Mouse (Mus musculus): ENCODE measurements around the gene Lpp. TPM values are rescaled to one million over a fixed set of nuclear protein-coding genes. Genes with fewer than 3 reads are reported as not detected.
A peak's percentile ranks its signal among the peaks of the same experiment; 100 is the strongest.

Gene Lpp
- polyA plus RNA-seq, 1 experiment from 2014 or later = 11.5 TPM

- WGBS = 87% methylated on average over 1 of the region's 1 CpGs
- H3K4me2 ChIP-seq = no peak overlapping the region
- H3K27ac ChIP-seq (replicated peaks) = no peak overlapping the region
- H3K27me3 ChIP-seq = no peaks in the 10 kb centered on the region
- no peak overlapping the region for H3K4me3 ChIP-seq
- no peaks in the 10 kb centered on the region for H3K36me3 ChIP-seq
- no peaks in the 10 kb centered on the region for H3K9me3 ChIP-seq
- ATAC-seq (ENCODE audit: low FRiP score, low read depth) = no peak
- no peaks in the 10 kb centered on the region for H3K4me1 ChIP-seq (replicated peaks)
- H3K9ac ChIP-seq = no peak overlapping the region
Measured at GRCm38 (mm10) chr16:24839018-24839417, 445.7 kb downstream of the Lpp start.

DNA sequence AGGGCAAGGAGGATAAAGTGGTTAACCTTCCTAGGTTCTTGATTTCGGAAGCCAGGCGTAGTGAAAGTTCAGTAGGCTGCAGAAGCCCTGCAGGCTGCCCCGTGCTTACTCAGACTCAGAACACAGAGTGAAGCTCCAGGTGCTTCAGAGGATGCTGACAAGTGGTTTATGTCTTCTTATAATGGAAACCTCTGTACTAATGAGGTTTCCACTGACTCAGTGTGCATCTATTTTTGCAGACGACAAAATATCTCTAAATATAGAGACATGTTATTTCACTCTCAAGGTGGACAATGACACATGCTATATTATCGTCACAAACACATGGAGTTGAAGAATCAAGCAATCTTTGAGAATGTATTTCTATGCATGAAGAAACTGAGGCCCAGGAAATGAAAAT, 446.8 kb downstream of the Lpp start:
- WGBS = 91% methylated on average over 5 of the region's 5 CpGs
- Histone ChIP-seq H3K27ac (replicated peaks) (no peak overlapping the region), H3K4me3 (no peak overlapping the region), H3K9me3 (no peaks in the 10 kb centered on the region), H3K27me3 (no peaks in the 10 kb centered on the region), H3K9ac (no peak overlapping the region), H3K36me3 (no peaks in the 10 kb centered on the region), H3K4me1 (replicated peaks) (no peaks in the 10 kb centered on the region), H3K4me2 (no peak overlapping the region)
- no peak for ATAC-seq (ENCODE audit: low FRiP score, low read depth)

DNA sequence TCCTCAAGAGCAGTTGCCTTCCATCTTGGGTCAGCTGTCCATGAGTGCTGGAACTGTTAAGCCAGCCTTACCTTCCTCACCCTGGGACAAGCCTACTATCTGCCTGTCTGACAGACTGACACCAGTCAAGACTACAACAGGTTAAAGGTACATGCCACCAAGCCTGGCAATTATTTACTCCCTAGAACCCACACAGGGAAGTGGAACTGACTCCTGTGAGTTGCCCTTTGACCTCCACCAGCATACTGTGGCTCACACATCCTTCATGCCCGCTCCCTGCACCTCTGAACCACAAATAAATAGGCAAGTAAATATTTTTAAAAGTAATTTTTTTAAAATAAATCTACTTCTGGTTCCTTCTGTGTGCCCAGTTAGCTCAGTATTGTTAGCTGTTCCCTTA, 452.8 kb downstream of the Lpp start:
- no peak overlapping the region for H3K9ac ChIP-seq
- H3K27me3 ChIP-seq = no peaks in the 10 kb centered on the region
- no peaks in the 10 kb centered on the region for H3K4me1 ChIP-seq (replicated peaks)
- ATAC-seq (ENCODE audit: low FRiP score, low read depth) = no peak
- H3K27ac ChIP-seq (replicated peaks) = no peak overlapping the region
- H3K9me3 ChIP-seq = no peaks in the 10 kb centered on the region
- H3K4me3 ChIP-seq = no peak overlapping the region
- 90% methylated on average over 1 of the region's 1 CpGs for WGBS
- H3K36me3 ChIP-seq = no peaks in the 10 kb centered on the region
- H3K4me2 ChIP-seq = no peak overlapping the region

DNA sequence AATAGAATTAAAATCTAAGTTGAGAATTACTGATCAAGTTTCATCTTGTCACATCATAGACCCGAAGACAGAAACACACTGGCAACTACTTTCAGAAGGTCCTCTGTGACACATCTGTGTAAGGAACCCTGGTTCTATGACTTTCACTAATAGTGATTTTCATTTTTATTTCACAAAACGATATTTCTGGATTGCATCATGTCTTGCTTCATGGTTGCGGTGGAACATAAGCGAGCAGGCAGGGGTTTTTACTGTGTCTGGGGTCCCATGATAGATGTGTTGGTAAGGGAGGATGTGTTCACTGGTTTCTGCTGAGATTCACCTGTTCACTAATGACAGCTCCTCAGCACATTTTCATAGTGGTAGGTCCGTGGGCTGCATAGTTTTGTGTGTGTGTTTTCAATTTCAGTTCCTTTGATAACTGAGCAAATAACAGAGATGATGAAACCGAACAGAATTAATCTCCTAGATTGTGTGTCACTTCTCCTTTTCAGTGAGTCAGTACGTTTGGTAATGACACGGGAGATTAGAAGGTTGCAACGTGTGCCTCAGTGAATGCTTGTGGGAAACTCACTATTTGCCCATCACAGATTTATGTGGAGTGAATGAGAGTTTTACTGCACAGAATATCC, 466.3 kb downstream of the Lpp start:
- no peak overlapping the region for H3K4me2 ChIP-seq
- WGBS = 87% methylated on average over 9 of the region's 9 CpGs
- no peaks in the 10 kb centered on the region for H3K27me3 ChIP-seq
- H3K9me3 ChIP-seq = no peaks in the 10 kb centered on the region
- no peak overlapping the region for H3K9ac ChIP-seq
- no peaks in the 10 kb centered on the region for H3K4me1 ChIP-seq (replicated peaks)
- no peaks in the 10 kb centered on the region for H3K36me3 ChIP-seq
- no peak overlapping the region for H3K4me3 ChIP-seq
- ATAC-seq (ENCODE audit: low FRiP score, low read depth) = no peak
- no peak overlapping the region for H3K27ac ChIP-seq (replicated peaks)

- WGBS = 84% methylated on average over 7 of the region's 7 CpGs
- no peak overlapping the region for H3K9ac ChIP-seq
- no peaks in the 10 kb centered on the region for H3K27me3 ChIP-seq
- no peak overlapping the region for H3K4me3 ChIP-seq
- no peak overlapping the region for H3K27ac ChIP-seq (replicated peaks)
- H3K36me3 ChIP-seq = no peaks in the 10 kb centered on the region
- no peak for ATAC-seq (ENCODE audit: low FRiP score, low read depth)
- H3K4me2 ChIP-seq = no peak overlapping the region
- H3K4me1 ChIP-seq (replicated peaks) = no peaks in the 10 kb centered on the region
- H3K9me3 ChIP-seq = no peaks in the 10 kb centered on the region
Measured at GRCm38 (mm10) chr16:24860445-24860844, 467.1 kb downstream of the Lpp start.

GRCm38 (mm10) chr16:24861374-24861773, 468.1 kb downstream of the Lpp start:
- H3K36me3 ChIP-seq = no peaks in the 10 kb centered on the region
- no peaks in the 10 kb centered on the region for H3K4me1 ChIP-seq (replicated peaks)
- WGBS = 93% methylated on average over 5 of the region's 5 CpGs
- H3K9ac ChIP-seq = no peak overlapping the region
- no peaks in the 10 kb centered on the region for H3K27me3 ChIP-seq
- H3K9me3 ChIP-seq = no peaks in the 10 kb centered on the region
- H3K27ac ChIP-seq (replicated peaks) = no peak overlapping the region
- ATAC-seq (ENCODE audit: low FRiP score, low read depth) = no peak
- H3K4me3 ChIP-seq = no peak overlapping the region
- no peak overlapping the region for H3K4me2 ChIP-seq

DNA sequence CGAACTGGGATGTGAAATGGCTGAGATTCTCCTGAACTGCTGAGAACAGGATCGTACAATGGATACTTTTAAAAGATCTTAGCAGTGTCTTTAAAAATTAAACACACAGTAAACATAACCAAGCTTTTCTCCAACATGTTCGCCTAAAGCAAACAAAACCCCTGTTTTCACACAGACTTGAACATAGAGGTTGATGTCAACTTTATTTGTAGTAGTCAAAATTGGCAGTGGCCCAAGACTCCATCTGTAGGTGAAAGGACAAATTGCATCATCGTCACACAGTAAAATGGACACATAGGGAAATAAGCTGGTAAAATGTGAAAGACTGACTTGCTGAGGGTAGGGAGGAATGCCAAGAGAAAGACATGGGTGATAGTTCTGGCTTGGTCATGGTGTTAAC, 480.9 kb downstream of the Lpp start:
- Histone ChIP-seq H3K36me3 (no peaks in the 10 kb centered on the region), H3K9me3 (peaks cover 5% of the 10 kb centered on the region; the same call in 1 of the 2 replicates), H3K9ac (no peak overlapping the region), H3K4me2 (no peak overlapping the region), H3K27ac (replicated peaks) (no peak overlapping the region), H3K27me3 (no peaks in the 10 kb centered on the region), H3K4me1 (replicated peaks) (no peaks in the 10 kb centered on the region), H3K4me3 (no peak overlapping the region)
- ATAC-seq (ENCODE audit: low FRiP score, low read depth) = no peak
- 73% methylated on average over 4 of the region's 4 CpGs for WGBS

- WGBS = 14% methylated on average over 1 of the region's 1 CpGs
- Histone ChIP-seq H3K27me3 (no peaks in the 10 kb centered on the region), H3K4me3 (no peak overlapping the region), H3K27ac (replicated peaks) (no peak overlapping the region), H3K4me2 (no peak overlapping the region), H3K9me3 (peaks cover 5% of the 10 kb centered on the region; the same call in 1 of the 2 replicates), H3K9ac (no peak overlapping the region), H3K4me1 (replicated peaks) (no peaks in the 10 kb centered on the region; the same call in 1 of the 2 replicates), H3K36me3 (no peaks in the 10 kb centered on the region)
- ATAC-seq (ENCODE audit: low FRiP score, low read depth) = no peak
Measured at GRCm38 (mm10) chr16:24875661-24876060, 482.4 kb downstream of the Lpp start.

GRCm38 (mm10) chr16:24878977-24879376, 485.7 kb downstream of the Lpp start:
- no peaks in the 10 kb centered on the region for H3K27me3 ChIP-seq
- H3K9ac ChIP-seq = no peak overlapping the region
- no peak overlapping the region for H3K4me3 ChIP-seq
- no peaks in the 10 kb centered on the region; the same call in 1 of the 2 replicates for H3K4me1 ChIP-seq (replicated peaks)
- no peak overlapping the region for H3K4me2 ChIP-seq
- H3K27ac ChIP-seq (replicated peaks) = no peak overlapping the region
- WGBS = 86% methylated on average over 4 of the region's 4 CpGs
- ATAC-seq (ENCODE audit: low FRiP score, low read depth) = no peak
- no peaks in the 10 kb centered on the region for H3K36me3 ChIP-seq
- no peaks in the 10 kb centered on the region for H3K9me3 ChIP-seq

DNA sequence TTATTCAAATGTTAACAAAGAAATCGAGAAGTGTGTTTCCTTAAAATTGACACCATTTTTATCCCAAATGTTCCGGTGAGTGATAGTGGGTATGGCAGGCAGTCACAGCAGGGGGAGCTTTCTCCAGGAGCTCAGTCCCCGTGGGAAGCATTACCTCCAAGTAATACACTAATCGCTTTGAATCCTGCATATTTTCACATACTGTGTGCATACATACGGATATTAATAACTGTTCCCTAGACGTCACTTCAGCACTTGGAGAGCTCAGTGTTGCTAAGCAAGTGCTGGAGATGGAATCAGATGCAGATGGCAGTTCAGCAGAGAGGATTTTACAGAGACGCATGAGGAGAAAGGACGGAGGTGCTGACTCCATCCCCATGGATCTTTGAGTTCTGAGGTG, 487.4 kb downstream of the Lpp start:
- H3K4me2 ChIP-seq = no peak overlapping the region
- 36% methylated on average over 8 of the region's 8 CpGs for WGBS

GRCm38 (mm10) chr16:24881981-24882775, 488.9 kb downstream of the Lpp start:
- Histone ChIP-seq H3K36me3 (no peaks in the 10 kb centered on the region), H3K9ac (no peak overlapping the region), H3K27ac (replicated peaks) (no peak overlapping the region), H3K4me1 (replicated peaks) (no peaks in the 10 kb centered on the region; the same call in 1 of the 2 replicates), H3K9me3 (no peaks in the 10 kb centered on the region), H3K4me2 (no peak overlapping the region), H3K4me3 (no peak overlapping the region), H3K27me3 (no peaks in the 10 kb centered on the region)
- 90% methylated on average over 3 of the region's 3 CpGs for WGBS
- ATAC-seq (ENCODE audit: low FRiP score, low read depth) = no peak

More for the DNA sequence above, 487.4 kb downstream of the Lpp start:
- no peak overlapping the region for H3K9ac ChIP-seq
- H3K9me3 ChIP-seq = no peaks in the 10 kb centered on the region
- H3K4me3 ChIP-seq = no peak overlapping the region
- no peaks in the 10 kb centered on the region for H3K27me3 ChIP-seq
- H3K4me1 ChIP-seq (replicated peaks) = no peaks in the 10 kb centered on the region; the same call in 1 of the 2 replicates
- no peak for ATAC-seq (ENCODE audit: low FRiP score, low read depth)
- no peaks in the 10 kb centered on the region for H3K36me3 ChIP-seq
- H3K27ac ChIP-seq (replicated peaks) = 0 out of 2 replicates have a peak overlapping the region, but pooled peaks have one; percentile 26

GRCm38 (mm10) chr16:24884017-24884416, 490.7 kb downstream of the Lpp start:
- Histone ChIP-seq H3K4me3 (no peak overlapping the region), H3K27ac (replicated peaks) (no peak overlapping the region), H3K9me3 (no peaks in the 10 kb centered on the region), H3K36me3 (no peaks in the 10 kb centered on the region), H3K27me3 (no peaks in the 10 kb centered on the region), H3K4me2 (no peak overlapping the region), H3K9ac (no peak overlapping the region), H3K4me1 (replicated peaks) (no peaks in the 10 kb centered on the region; the same call in 1 of the 2 replicates)
- no peak for ATAC-seq (ENCODE audit: low FRiP score, low read depth)

All from hindbrain, embryonic 15.5 days (tissue).